Mouse (Mus musculus) 3T3-L1 (cell line): ENCODE measurements at regions not wholly inside any gene's neighbourhood (a gene's known extent, or its start where the extent isn't known, plus 50 kb on each side); places are given as distances from the start of the nearest gene placed in this dataset.

ENCODE experiments used
- DNase-seq: peaks from one replicate; pipeline ENCODE4 v3.0.0-alpha.2; 2015; ENCODE audit warnings: low read depth, low spot score

DNA sequence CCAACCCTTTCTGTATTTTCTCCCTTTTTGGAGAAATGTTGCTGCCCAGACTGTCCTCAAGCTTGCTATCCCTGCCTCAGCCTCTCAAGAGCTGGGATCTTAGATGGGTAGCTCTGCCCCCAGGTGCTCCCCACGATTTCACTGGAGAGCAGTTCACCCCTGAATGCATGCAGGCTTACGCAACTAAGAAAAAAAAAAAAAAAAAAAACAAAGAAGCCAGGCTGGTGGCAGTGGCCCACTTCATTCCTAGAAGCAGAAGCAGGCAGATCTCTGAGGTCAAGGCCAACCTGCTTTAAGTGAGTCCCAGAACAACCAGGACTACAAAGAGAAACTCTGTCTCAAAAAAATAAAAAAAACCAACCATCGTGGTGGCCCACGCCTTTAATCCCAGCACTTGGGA is 51.2 kb upstream of the Fbxo11 start:
- no peak for DNase-seq

DNA sequence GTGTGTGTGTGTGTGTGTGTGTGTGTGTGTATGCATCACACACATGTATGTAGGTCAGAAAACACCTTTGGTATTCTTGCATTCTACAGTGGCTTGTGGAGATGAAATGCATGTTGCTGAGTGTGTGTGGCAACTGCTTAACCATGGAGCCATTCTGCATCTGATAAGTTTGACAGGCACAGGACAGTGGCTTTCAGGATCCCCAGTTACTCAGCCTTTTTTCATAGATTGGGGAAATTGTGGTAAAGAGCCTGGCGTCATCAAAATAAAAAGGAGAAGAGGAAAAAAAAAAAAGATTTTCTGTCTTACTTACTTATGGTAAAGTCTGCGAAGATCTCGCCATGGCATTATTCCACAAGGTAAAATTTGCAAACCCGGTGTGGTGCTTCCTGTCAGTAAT is 53.6 kb upstream of the Fbxo11 start:
- DNase-seq, result no peak

- peak; percentile 78 for DNase-seq
Measured at GRCm38 (mm10) chr17:88123711-88124110, 58.6 kb upstream of the Fbxo11 start.

- DNase-seq, result no peak
Measured at GRCm38 (mm10) chr17:88127126-88127525, 62.0 kb upstream of the Fbxo11 start.

GRCm38 (mm10) chr17:88131297-88131696 is 66.2 kb upstream of the Fbxo11 start:
- DNase-seq, result peak; percentile 32

GRCm38 (mm10) chr17:88131980-88132379 is 66.9 kb upstream of the Fbxo11 start:
- DNase-seq, result peak; percentile 39

DNA sequence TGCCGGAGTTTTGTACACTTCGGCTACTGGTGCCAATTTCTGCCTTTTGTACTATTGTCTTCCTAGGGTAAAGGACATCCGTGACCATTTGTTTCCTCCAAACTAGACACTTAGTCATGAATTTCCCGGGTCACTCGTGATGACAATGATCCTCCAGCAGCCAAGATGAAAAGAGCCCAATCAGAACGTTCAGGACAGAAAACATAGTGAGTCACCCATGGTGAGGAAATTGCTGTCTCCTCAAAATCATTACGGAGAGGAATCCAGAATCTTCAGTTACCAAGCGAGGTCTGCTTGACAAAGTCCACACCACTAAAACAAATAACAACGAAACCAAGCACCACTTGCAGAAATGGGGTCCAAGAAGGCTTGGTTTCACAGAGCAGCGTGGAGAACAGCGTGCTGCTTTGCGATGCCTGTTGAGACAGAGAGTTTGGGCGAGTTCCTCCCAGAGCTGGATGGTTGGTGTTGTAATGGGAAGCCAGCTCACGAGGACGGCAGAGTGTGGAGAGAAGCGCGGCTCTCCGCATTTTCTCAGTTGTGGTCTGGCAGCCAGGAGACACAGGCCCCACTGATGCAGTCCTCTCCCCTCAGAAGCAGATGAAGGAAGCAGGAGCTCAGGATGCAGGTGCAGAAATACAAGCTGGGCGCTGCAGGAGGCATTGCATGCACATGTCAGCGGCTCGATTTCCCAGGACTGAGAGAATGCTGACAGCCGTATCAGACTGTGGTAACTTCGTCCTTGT is 67.7 kb upstream of the Fbxo11 start:
- peak; percentile 30 for DNase-seq

DNA sequence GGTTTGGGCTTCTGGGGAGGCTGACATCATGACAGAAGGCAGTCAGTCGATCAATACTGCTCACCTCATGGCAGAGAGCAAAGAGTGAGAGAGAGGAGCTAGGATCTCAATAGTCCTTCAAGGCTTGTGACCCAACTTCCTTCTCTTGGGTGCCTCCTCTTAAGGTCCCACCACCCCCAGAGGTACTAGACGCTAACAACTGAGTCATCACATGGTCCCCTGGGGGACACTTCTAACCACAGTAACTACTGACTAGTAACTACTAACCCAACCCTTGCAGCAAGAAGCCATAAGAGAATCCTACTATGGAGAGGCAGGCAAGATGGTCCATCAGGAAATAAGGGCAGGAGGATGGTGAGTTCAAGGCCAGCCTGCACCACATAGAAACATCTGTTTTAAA is 69.5 kb upstream of the Fbxo11 start:
- no peak for DNase-seq

DNA sequence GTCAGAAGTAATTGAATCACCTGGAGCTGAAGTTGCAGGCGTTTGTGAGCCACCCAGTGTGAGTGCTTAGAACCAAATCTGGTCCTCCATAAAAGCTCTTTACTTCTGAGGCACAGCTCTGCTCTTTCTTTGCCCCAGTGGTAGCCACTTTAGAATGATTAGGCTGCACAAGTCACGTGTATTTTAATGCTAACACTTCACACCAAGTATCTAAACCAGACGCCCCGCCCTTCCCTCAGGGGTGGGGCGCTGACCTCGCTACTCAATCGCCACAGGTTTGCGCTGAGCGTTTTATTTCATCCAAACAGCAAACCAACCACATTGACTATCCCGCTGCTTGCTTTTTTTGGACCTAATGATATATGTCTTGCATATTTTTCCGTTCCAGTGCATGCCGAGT is 76.4 kb upstream of the Fbxo11 start:
- DNase-seq, result no peak

GRCm38 (mm10) chr17:88142003-88142402 is 76.9 kb upstream of the Fbxo11 start:
- no peak for DNase-seq

GRCm38 (mm10) chr17:88142809-88143208 is 77.7 kb upstream of the Fbxo11 start:
- no peak for DNase-seq

DNA sequence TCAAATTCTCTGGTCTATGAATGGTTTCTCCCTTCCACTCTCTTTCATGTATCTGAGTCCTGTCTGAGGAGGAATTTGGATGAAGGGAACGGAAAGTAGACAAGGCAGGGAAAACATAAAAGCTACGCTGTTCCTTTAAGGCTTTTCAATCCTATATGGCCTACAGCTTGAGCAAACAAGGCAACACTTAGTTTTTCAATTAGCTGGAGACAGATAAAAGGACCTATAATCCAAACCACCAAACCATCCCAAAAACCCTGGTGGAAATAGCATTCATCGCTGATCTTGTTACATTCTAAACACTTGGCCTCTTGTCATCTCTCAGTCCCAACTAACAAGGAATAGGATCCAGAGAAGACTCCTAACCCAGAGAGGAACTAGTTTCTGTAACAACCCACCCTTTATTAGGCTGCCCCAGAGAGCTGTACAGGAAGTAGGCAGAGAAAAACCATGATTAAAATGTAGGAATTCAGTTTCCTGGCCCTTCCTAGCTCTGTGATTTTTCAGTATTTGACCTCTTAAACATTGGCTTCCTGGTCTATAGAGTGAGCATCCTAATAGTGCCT is 78.4 kb upstream of the Fbxo11 start:
- DNase-seq, result no peak

DNA sequence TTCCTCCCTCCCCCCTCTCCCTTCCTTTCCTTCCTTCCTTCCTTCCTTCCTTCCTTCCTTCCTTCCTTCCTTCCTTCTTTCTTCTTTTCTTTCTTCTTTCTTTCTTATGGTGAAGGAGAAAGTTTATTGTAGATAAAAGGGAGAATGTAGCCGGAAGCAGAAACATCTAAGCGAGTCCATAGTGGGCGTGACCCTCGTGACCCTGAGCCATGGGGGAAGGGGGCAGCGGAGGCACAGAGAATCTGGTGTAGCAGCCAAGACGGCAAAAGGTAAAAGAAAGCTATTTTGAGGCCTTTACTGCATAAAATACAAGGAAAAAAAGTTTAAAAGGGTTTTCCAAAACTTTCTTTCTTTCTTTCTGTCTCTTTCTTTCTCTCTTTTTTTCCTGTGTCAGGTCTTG is 93.5 kb upstream of the Fbxo11 start:
- DNase-seq, result no peak

DNA sequence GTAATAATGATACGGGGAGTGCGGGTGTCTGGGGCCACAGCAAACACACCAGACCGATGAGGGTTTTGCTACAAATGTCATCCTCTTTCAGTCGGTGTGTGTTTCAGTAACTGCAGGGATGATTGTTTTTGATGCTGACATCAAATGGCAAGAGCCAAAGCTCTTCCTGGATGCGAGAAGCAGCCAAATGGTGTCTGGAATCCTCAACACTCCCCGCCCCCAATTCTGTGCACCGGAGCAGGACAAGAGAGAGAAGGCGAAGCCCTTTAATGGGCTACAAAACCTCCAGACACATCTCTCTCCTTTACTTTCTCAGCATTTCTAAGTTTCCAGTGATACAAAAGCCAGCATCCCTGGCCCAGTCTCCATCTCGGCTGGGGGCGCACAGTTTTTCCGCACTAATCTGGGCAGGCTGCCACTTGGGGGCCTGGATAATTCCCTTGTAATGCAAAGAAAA is 94.1 kb upstream of the Fbxo11 start:
- no peak for DNase-seq

- no peak for DNase-seq
Measured at GRCm38 (mm10) chr17:88159851-88160676, 95.0 kb upstream of the Fbxo11 start.

DNA sequence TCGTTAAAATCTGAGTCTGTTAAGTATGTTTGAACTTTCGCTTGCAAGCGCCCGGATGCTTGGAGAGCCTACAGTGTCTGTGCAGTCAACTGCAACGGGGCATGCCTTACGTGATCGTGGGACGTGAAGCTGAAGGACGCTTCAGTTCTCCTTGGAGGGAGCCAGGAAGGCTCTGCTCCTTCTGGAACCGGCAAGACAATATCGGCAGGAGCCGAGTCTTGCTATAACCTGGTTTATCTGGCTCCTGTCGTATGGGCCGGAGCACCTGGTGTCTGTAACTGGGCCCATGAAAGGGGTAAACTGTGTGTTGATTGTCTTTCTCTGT is 95.5 kb upstream of the Fbxo11 start:
- no peak for DNase-seq

GRCm38 (mm10) chr17:88161766-88162165 is 96.7 kb upstream of the Fbxo11 start:
- DNase-seq, result no peak

- DNase-seq, result no peak
Measured at GRCm38 (mm10) chr17:88164805-88165204, 99.7 kb upstream of the Fbxo11 start.

DNA sequence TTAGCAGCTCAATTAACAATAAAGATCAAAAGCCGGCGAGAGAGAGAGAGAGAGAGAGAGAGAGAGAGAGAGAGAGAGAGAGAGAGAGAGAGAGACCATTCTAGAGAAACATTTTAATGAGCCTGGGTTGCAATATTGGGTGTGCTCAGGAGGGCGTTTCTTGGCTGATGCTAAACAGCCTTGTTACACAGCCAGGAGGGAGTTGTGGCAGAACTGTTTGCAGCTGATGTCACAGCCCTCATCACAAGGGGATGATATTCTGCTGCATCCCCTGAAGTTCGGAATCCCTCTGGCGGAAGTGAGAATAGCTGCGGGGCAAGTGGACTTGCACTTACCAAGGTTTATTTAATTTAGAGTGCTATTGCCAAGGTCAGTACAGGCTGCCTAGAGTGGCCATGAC is 100.7 kb upstream of the Fbxo11 start:
- no peak for DNase-seq

DNA sequence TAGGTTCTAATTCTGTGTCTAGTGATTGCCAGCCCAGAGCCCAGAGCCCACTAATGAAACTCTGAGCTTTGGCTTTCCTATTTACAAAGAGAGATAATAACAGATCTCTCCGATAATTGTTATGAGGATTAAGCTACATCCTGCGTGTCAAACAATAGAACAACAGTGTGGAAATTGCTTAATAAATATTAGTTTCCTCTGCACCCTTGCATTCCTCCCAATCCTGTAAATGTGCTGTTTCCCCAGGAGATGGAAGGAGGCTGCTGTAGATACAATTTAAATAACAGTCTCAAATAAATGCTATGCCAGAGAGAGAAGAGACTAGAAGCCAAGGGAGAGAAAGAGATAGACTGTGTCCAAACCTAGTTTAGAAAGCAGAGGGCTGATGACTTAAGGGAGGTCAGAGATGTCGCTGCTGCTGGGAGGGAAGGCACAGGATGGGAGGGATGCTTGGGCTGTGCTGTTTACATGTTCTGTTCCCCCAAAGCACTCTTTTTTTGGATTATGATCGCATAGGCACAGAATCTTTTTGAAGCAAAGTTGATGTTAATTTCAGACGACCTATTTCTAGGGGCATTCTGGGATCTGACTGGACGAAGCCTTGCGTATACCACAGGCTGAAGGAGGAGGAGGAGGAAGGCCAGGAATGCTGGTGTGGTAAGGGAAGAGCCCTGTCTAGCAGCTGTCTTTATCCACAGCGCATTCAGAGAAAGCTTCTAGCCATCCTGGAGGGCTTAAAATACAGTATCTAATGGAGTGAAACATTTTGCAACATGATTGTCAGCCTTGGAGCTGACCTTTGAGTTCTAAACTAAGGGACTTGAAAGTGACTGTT is 103.4 kb upstream of the Fbxo11 start:
- no peak for DNase-seq

DNA sequence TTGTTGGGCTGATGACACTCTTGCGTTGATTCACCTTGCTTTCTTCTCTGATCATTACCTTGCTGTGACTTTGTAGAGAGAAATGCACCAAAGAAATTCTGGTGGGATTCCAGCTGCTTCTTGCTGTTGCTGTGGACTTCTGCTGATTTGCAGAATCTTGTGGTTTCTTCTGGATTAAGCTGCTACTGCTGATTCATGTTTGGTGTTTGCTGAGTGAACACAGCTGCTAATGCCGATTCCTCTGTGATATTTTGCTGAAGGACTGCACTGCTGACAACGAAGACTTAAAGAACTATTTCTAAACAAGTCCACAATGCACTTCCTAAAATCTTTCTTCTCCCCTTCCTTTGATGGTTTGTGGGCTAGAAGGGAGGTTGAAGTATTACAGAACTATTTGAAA is 106.5 kb upstream of the Fbxo11 start:
- peak; percentile 21 for DNase-seq
